Mouse (Mus musculus): ENCODE results near the gene Pear1.

Pear1 gene

GRCm38 (mm10) chr3:87765631-87766283, 58.3 kb downstream of the Pear1 start:
- DNase-seq (ENCODE audit: low read depth, low spot score): no peak

GRCm38 (mm10) chr3:87765091-87765490, 59.0 kb downstream of the Pear1 start:
- no peak for DNase-seq (ENCODE audit: low read depth, low spot score)

GRCm38 (mm10) chr3:87764506-87764905, 59.6 kb downstream of the Pear1 start:
- no peak for DNase-seq (ENCODE audit: low read depth, low spot score)

GRCm38 (mm10) chr3:87763683-87764289, 60.3 kb downstream of the Pear1 start:
- no peak for DNase-seq (ENCODE audit: low read depth, low spot score)

GRCm38 (mm10) chr3:87763202-87763601, 60.9 kb downstream of the Pear1 start:
- no peak for DNase-seq (ENCODE audit: low read depth, low spot score)

GRCm38 (mm10) chr3:87761408-87762375, 62.4 kb downstream of the Pear1 start:
- DNase-seq (ENCODE audit: low read depth, low spot score): no peak

- no peak for DNase-seq (ENCODE audit: low read depth, low spot score)
Measured at GRCm38 (mm10) chr3:87758641-87759040, 65.5 kb downstream of the Pear1 start.

GRCm38 (mm10) chr3:87756488-87756887, 67.6 kb downstream of the Pear1 start:
- no peak for DNase-seq (ENCODE audit: low read depth, low spot score)

GRCm38 (mm10) chr3:87755964-87756363, 68.1 kb downstream of the Pear1 start:
- no peak for DNase-seq (ENCODE audit: low read depth, low spot score)

- DNase-seq (ENCODE audit: low read depth, low spot score): no peak
Measured at GRCm38 (mm10) chr3:87753829-87754228, 70.3 kb downstream of the Pear1 start.

- DNase-seq (ENCODE audit: low read depth, low spot score): no peak
Measured at GRCm38 (mm10) chr3:87752567-87752966, 71.5 kb downstream of the Pear1 start.

GRCm38 (mm10) chr3:87749977-87750376, 74.1 kb downstream of the Pear1 start:
- no peak for DNase-seq (ENCODE audit: low read depth, low spot score)

- DNase-seq (ENCODE audit: low read depth, low spot score): no peak
Measured at GRCm38 (mm10) chr3:87749036-87749435, 75.1 kb downstream of the Pear1 start.

- DNase-seq (ENCODE audit: low read depth, low spot score): no peak
Measured at GRCm38 (mm10) chr3:87748431-87748830, 75.7 kb downstream of the Pear1 start, which contains the start of gene Lrrc71. Gene Lrrc71, minus strand, starts transcription at chr3:87748625.

GRCm38 (mm10) chr3:87745036-87745659, 79.0 kb downstream of the Pear1 start:
- DNase-seq (ENCODE audit: low read depth, low spot score): no peak

GRCm38 (mm10) chr3:87743927-87744326, 80.2 kb downstream of the Pear1 start:
- no peak for DNase-seq (ENCODE audit: low read depth, low spot score)

- DNase-seq (ENCODE audit: low read depth, low spot score): no peak
Measured at GRCm38 (mm10) chr3:87742735-87743134, 81.4 kb downstream of the Pear1 start.

- no peak for DNase-seq (ENCODE audit: low read depth, low spot score)
Measured at GRCm38 (mm10) chr3:87742013-87742412, 82.1 kb downstream of the Pear1 start.

- no peak for DNase-seq (ENCODE audit: low read depth, low spot score)
Measured at GRCm38 (mm10) chr3:87738906-87739305, 85.2 kb downstream of the Pear1 start.

- no peak for DNase-seq (ENCODE audit: low read depth, low spot score)
Measured at GRCm38 (mm10) chr3:87735335-87735734, 88.8 kb downstream of the Pear1 start.

GRCm38 (mm10) chr3:87733984-87734761, 89.9 kb downstream of the Pear1 start:
- no peak for DNase-seq (ENCODE audit: low read depth, low spot score)

All from WW6 (cell line).